Mouse (Mus musculus) limb, embryonic 11.5 days (tissue): Measurements from ENCODE around the gene Nr2f1. TPM values are rescaled to one million over a fixed set of nuclear protein-coding genes. Genes with fewer than 3 reads are reported as not detected.
"Not testable (repeated sequence)": the region's sequence is repeated elsewhere in the genome, so short reads cannot be mapped to it uniquely, and the experiment has no call there.

Experiments used
- ATAC-seq: fragments of 200-750 bp; cut with Nextera tagmentation; 2 replicates; pipeline ENCODE4 v1.8.0; 2017; ENCODE audit warnings: low read depth; ENCODE audit not compliant: insufficient number of reproducible peaks, low FRiP score, low TSS enrichment
- DNase-seq: peaks from one replicate; pipeline ENCODE4 v3.0.0-alpha.2; 2015; ENCODE audit warnings: low spot score
- H3K27ac ChIP-seq: fragments of 300-500 bp; sonication (generic); replicated peaks from 2 replicates; pipeline ENCODE4 v1.5.1; 2014; ENCODE audit warnings: low read depth, mild to moderate bottlenecking, low read length
- H3K27me3 ChIP-seq: fragments of 300-500 bp; sonication (generic); 2 replicates; pipeline ENCODE4 v1.6.1; 2014; ENCODE audit warnings: mild to moderate bottlenecking, low read length, mixed read lengths; ENCODE audit not compliant: control insufficient read depth, insufficient read depth
- H3K36me3 ChIP-seq: fragments of 300-500 bp; sonication (generic); 2 replicates; pipeline ENCODE4 v1.6.1; 2014; ENCODE audit warnings: mild to moderate bottlenecking, low read length, moderate library complexity, mixed read lengths; ENCODE audit not compliant: control insufficient read depth, insufficient read depth
- H3K4me1 ChIP-seq: fragments of 300-500 bp; sonication (generic); 2 replicates; pipeline ENCODE4 v1.6.1; 2014; ENCODE audit warnings: low read length, mixed read lengths; ENCODE audit not compliant: control insufficient read depth, insufficient read depth
- H3K4me2 ChIP-seq: fragments of 300-500 bp; sonication (generic); 2 replicates; pipeline ENCODE4 v1.6.1; 2014; ENCODE audit warnings: low read depth, mild to moderate bottlenecking, moderate library complexity; ENCODE audit not compliant: severe bottlenecking
- H3K4me3 ChIP-seq: fragments of 300-500 bp; sonication (generic); 2 replicates; pipeline ENCODE4 v1.5.1; 2014; ENCODE audit warnings: low read depth, low read length
- H3K9ac ChIP-seq: fragments of 300-500 bp; sonication (generic); 2 replicates; pipeline ENCODE4 v1.6.1; 2014; ENCODE audit warnings: mild to moderate bottlenecking, low read length
- H3K9me3 ChIP-seq: fragments of 300-500 bp; sonication (generic); 2 replicates; pipeline ENCODE4 v1.6.1; 2016; ENCODE audit warnings: low read length; ENCODE audit not compliant: control insufficient read depth
- WGBS: fragments of 180-500 bp; shearing (Covaris S2); extraction: QIAGEN DNeasy Blood & Tissue Kit; methylation state at CpG from one replicate; pipeline ENCODE4 v1.1.7; 2014; 5-methylcytosine and 5-hydroxymethylcytosine counted together
- polyA plus RNA-seq: library from polyadenylated mRNA; unstranded; fragments of >200 nt; fragmentation: Nextera tagmentation; extraction: Ambion mirVana; gene quantifications from 2 replicates; pipeline ENCODE4 v1.2.1, GENCODE M21; 2014

Gene Nr2f1
- polyA plus RNA-seq = 12.2 and 15.0 TPM in 2 replicates

DNA sequence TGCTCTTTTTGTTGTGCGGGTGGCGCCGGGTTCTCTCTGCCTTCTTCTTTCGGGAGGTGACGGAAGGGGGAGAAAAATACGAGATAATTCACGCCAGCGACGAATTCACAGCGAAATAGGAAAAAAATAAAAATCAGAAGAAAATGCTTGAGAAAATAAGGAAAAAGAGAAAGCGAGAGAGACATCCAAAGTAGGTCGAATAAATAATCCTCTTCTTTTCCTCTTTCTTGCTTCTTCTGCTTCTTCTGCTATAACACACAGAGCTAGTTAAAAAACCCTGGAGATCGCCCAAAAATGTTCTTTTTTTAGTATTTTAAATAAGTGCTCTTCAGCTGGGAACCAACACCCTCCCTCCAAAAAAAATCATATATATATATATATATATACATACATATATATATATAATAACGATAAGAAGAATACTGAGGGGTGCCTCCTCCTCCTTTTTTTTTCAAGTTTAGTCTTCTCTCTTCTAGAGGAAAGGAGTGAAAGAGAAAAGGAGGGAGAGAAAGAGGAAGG, at the start of gene Nr2f1:
Nr2f1 (minus strand) TSS at position 116 of the 519 bp plus-strand sequence.
- peak within 1 kb of the TSS; percentile 94 for H3K4me2 ChIP-seq
- H3K9me3 ChIP-seq = no peaks in the 10 kb centered on the region
- H3K4me3 ChIP-seq = peak within 1 kb of the TSS; percentile 67
- ATAC-seq (no peak), DNase-seq (no peak)
- H3K9ac ChIP-seq = peak within 1 kb of the TSS; percentile 90
- peaks cover 14% of the 10 kb centered on the region for H3K4me1 ChIP-seq
- no peaks in the 10 kb centered on the region for H3K36me3 ChIP-seq
- WGBS = under 1% methylated on average over 14 of the region's 14 CpGs
- H3K27ac ChIP-seq = peak within 1 kb of the TSS; percentile 91
- H3K27me3 ChIP-seq = peaks cover 20% of the 10 kb centered on the region

DNA sequence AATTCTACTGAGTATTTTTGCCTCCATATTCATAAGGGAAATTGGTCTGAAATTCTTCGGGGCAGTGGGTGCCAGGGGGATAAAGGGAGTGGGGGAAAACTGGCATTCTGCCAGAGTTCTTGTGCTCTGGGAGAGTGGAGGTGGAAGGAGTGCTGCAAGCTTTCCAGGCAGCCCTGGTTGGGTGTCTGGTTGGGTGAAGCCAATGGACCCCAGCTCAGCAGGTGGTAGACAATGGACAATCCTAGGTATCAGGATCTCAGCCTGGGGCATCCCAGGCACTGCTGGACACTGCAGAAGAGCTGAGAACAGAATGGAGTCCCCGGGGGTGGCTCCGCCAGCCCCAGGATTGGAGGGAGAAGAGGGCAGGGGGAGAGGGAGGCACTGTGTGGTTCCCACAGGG, 22.1 kb upstream of the Nr2f1 start:
- no peaks in the 10 kb centered on the region for H3K27me3 ChIP-seq
- H3K9me3 ChIP-seq = no peaks in the 10 kb centered on the region
- H3K4me3 ChIP-seq = no peak overlapping the region
- H3K4me1 ChIP-seq = no peaks in the 10 kb centered on the region
- no peak overlapping the region for H3K4me2 ChIP-seq
- no peaks in the 10 kb centered on the region for H3K36me3 ChIP-seq
- WGBS = 90% methylated on average over 3 of the region's 3 CpGs
- ATAC-seq (no peak), DNase-seq (no peak)
- H3K27ac ChIP-seq = no peak overlapping the region
- H3K9ac ChIP-seq = no peak overlapping the region

DNA sequence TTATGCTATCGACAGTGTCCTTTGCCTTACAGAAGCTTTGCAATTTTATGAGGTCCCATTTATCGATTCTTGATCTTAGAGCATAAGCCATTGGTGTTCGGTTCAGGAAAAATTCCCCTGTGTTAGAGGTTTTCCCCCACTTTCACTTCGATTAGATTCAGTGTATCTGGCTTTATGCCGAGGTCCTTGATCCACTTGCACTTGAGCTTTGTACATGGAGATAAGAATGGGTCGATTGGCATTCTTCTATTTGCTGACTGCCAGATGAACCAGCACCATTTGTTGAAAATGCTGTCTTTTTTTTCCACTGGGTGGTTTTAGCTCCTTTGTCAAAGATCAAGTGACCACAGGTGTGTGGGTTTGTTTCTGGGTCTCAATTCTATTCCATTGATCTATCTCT, 20.7 kb upstream of the Nr2f1 start:
- H3K27me3 ChIP-seq, DNase-seq, ATAC-seq, H3K9ac ChIP-seq, H3K4me3 ChIP-seq, H3K4me1 ChIP-seq, H3K27ac ChIP-seq, H3K9me3 ChIP-seq, H3K36me3 ChIP-seq, H3K4me2 ChIP-seq: not testable (repeated sequence)
- 91% methylated on average over 6 of the region's 6 CpGs for WGBS

DNA sequence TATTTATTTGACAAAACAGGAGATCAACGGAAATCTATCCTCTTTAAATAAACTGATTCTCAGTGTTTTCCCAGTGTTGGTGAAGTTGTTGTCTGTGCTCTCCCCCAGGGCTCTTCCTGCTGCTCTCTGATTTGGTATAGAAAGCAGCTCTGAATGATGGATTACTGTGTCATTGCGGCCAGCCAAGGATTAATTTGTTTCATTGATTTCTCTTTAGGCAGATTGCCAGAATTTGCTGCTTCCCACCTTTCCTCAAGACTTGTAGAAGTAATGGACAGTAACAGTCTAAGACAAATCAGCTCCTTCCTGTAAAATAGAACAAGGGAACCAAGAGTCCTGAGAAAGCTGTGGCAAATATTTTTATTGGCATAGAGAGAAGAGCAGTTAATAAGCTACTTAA, 15.7 kb upstream of the Nr2f1 start:
- no peak for DNase-seq
- Histone ChIP-seq H3K9me3 (no peaks in the 10 kb centered on the region), H3K4me3 (no peak overlapping the region), H3K27me3 (peaks cover 21% of the 10 kb centered on the region), H3K4me1 (peaks cover 6% of the 10 kb centered on the region), H3K27ac (no peak overlapping the region), H3K36me3 (no peaks in the 10 kb centered on the region), H3K9ac (no peak overlapping the region), H3K4me2 (no peak overlapping the region)
- ATAC-seq = no peak
- WGBS = 61% methylated on average over 2 of the region's 2 CpGs

DNA sequence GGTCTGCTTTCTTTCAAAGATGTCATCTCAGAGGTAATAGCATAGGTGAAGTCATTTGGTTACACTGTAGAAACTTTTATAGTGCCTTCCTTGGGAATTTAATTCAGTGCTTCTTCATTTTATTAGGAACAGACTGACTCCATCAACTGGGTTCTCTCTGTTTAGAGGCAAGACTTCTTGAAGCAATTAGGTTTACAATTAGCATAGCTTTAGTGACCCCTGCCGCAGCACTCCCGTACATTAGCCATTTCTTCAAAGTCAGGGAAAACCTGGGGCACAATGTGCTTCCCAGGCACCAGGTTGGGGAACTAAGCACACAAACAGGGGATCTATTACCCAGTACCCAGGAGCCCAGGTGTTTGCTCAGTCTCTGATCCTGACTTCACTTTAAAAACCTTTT, 13.6 kb upstream of the Nr2f1 start:
- H3K4me3 ChIP-seq = no peak overlapping the region
- H3K9me3 ChIP-seq = no peaks in the 10 kb centered on the region
- ATAC-seq (peak; percentile 40; the same call in 1 of the 2 replicates), DNase-seq (peak; percentile 50)
- no peak overlapping the region for H3K27ac ChIP-seq
- no peak overlapping the region for H3K4me2 ChIP-seq
- 3% methylated on average over 2 of the region's 2 CpGs for WGBS
- H3K9ac ChIP-seq = no peak overlapping the region
- no peaks in the 10 kb centered on the region for H3K36me3 ChIP-seq
- peaks cover 29% of the 10 kb centered on the region for H3K27me3 ChIP-seq
- peaks cover 14% of the 10 kb centered on the region for H3K4me1 ChIP-seq

DNA sequence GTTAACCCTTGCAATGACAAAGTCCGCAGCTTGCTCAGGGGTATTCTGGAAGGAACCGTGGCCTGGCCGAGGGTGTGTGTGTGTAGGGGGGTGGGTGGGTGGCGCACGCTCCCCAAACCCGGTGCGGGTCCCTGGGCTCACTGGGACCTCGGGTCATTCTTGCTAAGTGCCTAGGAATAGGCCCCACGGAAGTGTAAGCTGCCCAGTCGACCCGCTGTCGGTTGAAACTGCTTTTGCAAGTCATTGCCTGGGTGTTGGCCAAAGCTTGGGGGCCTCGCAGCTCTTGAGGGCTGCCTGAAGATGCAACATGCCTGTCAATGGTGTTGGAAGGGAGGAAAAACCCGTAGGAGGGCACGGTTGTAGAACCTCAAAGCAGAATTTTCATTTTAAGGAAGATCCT, 12.6 kb upstream of the Nr2f1 start:
- no peak for DNase-seq
- no peak for ATAC-seq
- H3K9ac ChIP-seq = no peak overlapping the region
- H3K4me1 ChIP-seq = peaks cover 14% of the 10 kb centered on the region
- H3K4me3 ChIP-seq = no peak overlapping the region
- H3K27me3 ChIP-seq = peaks cover 30% of the 10 kb centered on the region
- no peaks in the 10 kb centered on the region for H3K9me3 ChIP-seq
- H3K27ac ChIP-seq = no peak overlapping the region
- H3K36me3 ChIP-seq = no peaks in the 10 kb centered on the region
- H3K4me2 ChIP-seq = no peak overlapping the region
- WGBS = 22% methylated on average over 15 of the region's 15 CpGs

DNA sequence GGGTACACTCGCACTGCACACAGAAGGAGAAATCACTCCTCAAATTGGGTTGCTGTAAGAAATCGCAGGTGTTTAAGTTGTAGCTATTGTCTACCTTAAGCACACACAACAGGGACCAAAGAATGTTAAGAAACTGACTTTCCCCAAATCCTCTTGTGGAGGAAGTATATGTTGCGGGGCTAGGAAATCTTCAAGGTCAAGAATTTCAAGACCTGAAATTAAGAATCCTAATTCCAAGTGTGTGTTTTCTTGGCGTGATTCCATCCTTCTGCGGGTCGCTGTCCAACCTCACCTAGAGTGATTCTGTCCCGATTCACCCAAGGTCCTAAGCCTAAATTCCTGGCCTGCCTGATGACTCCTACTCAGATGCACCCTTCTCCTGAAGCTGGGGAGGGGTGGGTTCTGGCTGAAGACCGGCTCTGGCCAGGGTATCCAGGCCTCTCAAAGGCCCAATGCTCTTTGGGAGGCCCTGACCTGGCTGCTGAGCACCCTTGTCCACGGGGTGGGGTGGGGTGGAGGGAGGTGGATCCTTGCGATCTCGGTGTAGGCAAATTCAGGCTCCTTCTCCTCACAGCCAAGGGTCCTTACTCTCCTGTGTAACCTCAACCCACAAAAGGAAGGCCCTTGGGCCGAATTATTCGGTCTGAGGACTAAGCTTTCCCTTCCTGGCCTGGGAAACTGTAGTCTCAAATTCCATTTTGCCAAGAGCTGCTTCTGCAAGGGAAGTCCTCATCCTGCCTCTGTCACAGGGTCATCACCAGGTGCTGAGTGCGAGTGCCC, 11.9 kb upstream of the Nr2f1 start:
- 8% methylated on average over 14 of the region's 14 CpGs for WGBS
- no peak overlapping the region for H3K4me2 ChIP-seq
- H3K27me3 ChIP-seq = peaks cover 33% of the 10 kb centered on the region
- H3K9me3 ChIP-seq = no peaks in the 10 kb centered on the region
- H3K4me3 ChIP-seq = no peak overlapping the region
- DNase-seq = no peak
- H3K27ac ChIP-seq = no peak overlapping the region
- H3K4me1 ChIP-seq = peaks cover 14% of the 10 kb centered on the region
- H3K9ac ChIP-seq = no peak overlapping the region
- H3K36me3 ChIP-seq = no peaks in the 10 kb centered on the region
- ATAC-seq = no peak

DNA sequence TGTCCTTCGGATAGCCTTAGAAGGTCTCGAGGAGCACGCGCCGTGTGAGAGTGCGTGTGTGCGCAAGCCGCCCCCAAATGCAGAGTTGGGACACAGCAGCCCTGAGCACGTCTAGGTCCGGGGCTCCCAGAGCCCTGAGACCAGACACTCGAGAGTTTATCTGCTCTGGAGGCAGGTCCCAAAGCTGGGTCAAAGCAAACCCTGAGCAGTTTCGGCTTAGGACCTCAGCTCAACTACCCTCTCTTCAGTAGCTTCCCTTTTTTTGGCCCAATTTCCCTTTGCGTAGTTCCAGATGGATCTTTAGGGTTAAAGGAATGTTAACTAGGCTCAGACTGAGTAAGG, 11.2 kb upstream of the Nr2f1 start:
- no peaks in the 10 kb centered on the region for H3K36me3 ChIP-seq
- no peak overlapping the region for H3K9ac ChIP-seq
- H3K27ac ChIP-seq = no peak overlapping the region
- DNase-seq (no peak), ATAC-seq (peak; percentile 23; the same call in 1 of the 2 replicates)
- peaks cover 33% of the 10 kb centered on the region for H3K27me3 ChIP-seq
- H3K4me2 ChIP-seq = peak overlapping the region; percentile 64
- WGBS = 2% methylated on average over 13 of the region's 13 CpGs
- H3K4me1 ChIP-seq = peaks cover 14% of the 10 kb centered on the region
- peak overlapping the region; percentile 25; the same call in 1 of the 2 replicates for H3K4me3 ChIP-seq
- H3K9me3 ChIP-seq = no peaks in the 10 kb centered on the region
